Mouse (Mus musculus) hematopoietic stem cell, adult 5-6 weeks (primary cell): Measurements from ENCODE around the gene Dnajc17. TPM values are rescaled to one million over a fixed set of nuclear protein-coding genes. Genes with fewer than 3 reads are reported as not detected.
A peak's percentile ranks its signal among the peaks of the same experiment; 100 is the strongest.

Experiments
- ATAC-seq, 2 experiments: fragments of 125-278 bp in 1 of 2; replicated peaks in 1 of 2; 2 replicates each; pipeline ENCODE4 v1.8.0; 2016 to 2017; ENCODE audit warnings: inconsistent platforms in 2 of 2, mild to moderate bottlenecking in 2 of 2, moderate number of reproducible peaks in 2 of 2, low read depth in 1 of 2, moderate TSS enrichment in 1 of 2; ENCODE audit not compliant: low FRiP score in 2 of 2, poor library complexity in 2 of 2, severe bottlenecking in 2 of 2, insufficient read depth in 1 of 2, low TSS enrichment in 1 of 2
- total RNA-seq: library from RNA; stranded (forward); fragments of 172-1452, 232-1000 nt; gene quantifications from 2 replicates; pipeline ENCODE4 v1.2.3, GENCODE M21; 2017

The Dnajc17 gene
- total RNA-seq, 1 experiment from 2014 or later = 37.1 TPM

- no peak for ATAC-seq
These were observed 36.1 kb downstream of the Dnajc17 start for GRCm38 (mm10) chr2:119172446-119172845.

GRCm38 (mm10) chr2:119171574-119171973 is 37.0 kb downstream of the Dnajc17 start:
- ATAC-seq = no peak

GRCm38 (mm10) chr2:119170282-119170681 is 38.3 kb downstream of the Dnajc17 start:
- no peak for ATAC-seq

GRCm38 (mm10) chr2:119167866-119168256 is 40.7 kb downstream of the Dnajc17 start:
- peak in 1 of 2 experiments; percentile 14; a peak in 1 of 4 replicates for ATAC-seq

GRCm38 (mm10) chr2:119166901-119167865 is 41.4 kb downstream of the Dnajc17 start, which contains the start of gene Gchfr:
Gene Gchfr, plus strand, starts transcription at chr2:119167773.
- ATAC-seq = peak; percentile 46 to 68

GRCm38 (mm10) chr2:119165401-119165800 is 43.2 kb downstream of the Dnajc17 start:
- no peak for ATAC-seq

- ATAC-seq = no peak
These were observed 44.6 kb downstream of the Dnajc17 start for GRCm38 (mm10) chr2:119163999-119164398.

- ATAC-seq = no peak
These were observed 45.5 kb downstream of the Dnajc17 start for GRCm38 (mm10) chr2:119163135-119163534.

GRCm38 (mm10) chr2:119161247-119161646 is 47.3 kb downstream of the Dnajc17 start:
- ATAC-seq = no peak

GRCm38 (mm10) chr2:119157836-119158235 is 50.8 kb downstream of the Dnajc17 start:
- ATAC-seq = no peak

GRCm38 (mm10) chr2:119156681-119157572 is 51.7 kb downstream of the Dnajc17 start, which contains the start of gene Rmdn3:
Gene Rmdn3, minus strand, starts transcription at chr2:119157034.
- ATAC-seq = peak; percentile 90 to 91

- 0 out of 4 replicates have a peak, but pooled peaks of 1 of the 2 experiments have one; percentile 16 for ATAC-seq
These were observed 52.4 kb downstream of the Dnajc17 start for GRCm38 (mm10) chr2:119156081-119156680.

- peak in 1 of 2 experiments; percentile 25; a peak in 2 of 4 replicates for ATAC-seq
These were observed 53.2 kb downstream of the Dnajc17 start for GRCm38 (mm10) chr2:119155388-119155787.

- ATAC-seq = no peak
These were observed 53.9 kb downstream of the Dnajc17 start for GRCm38 (mm10) chr2:119154683-119155082.

GRCm38 (mm10) chr2:119152255-119152654 is 56.3 kb downstream of the Dnajc17 start:
- ATAC-seq = no peak

- no peak for ATAC-seq
These were observed 60.8 kb downstream of the Dnajc17 start for GRCm38 (mm10) chr2:119147775-119148174.

GRCm38 (mm10) chr2:119147160-119147678 is 61.4 kb downstream of the Dnajc17 start:
- no peak for ATAC-seq
